Mouse (Mus musculus): ENCODE measurements at regions not wholly inside any gene's neighbourhood (a gene's known extent, or its start where the extent isn't known, plus 50 kb on each side); places are given as distances from the start of the nearest gene placed in this dataset.

- H3K27ac ChIP-seq (ENCODE audit: low read depth), result no peak overlapping the region
- 55% methylated on average over 2 of the region's 2 CpGs for WGBS (ENCODE audit: insufficient replicate concordance)
- no peak for DNase-seq
- ATAC-seq, result no peak
- TF ChIP-seq CTCF (IDR thresholded peaks at IDR 0.05; ENCODE audit: low read depth) (no peak), EP300 (IDR thresholded peaks at IDR 0.05; ENCODE audit: low read depth) (no peak)
- no peaks in the 10 kb centered on the region for H3K36me3 ChIP-seq (replicated peaks; ENCODE audit: insufficient read depth, low read length)
- H3K4me3 ChIP-seq (ENCODE audit: low read depth, low read length), result no peak overlapping the region
- H3K4me2 ChIP-seq (ENCODE audit: low read depth, low read length), result no peak overlapping the region
- H3K27me3 ChIP-seq (ENCODE audit: insufficient read depth, low read length), result no peaks in the 10 kb centered on the region
- no peaks in the 10 kb centered on the region for H3K9me3 ChIP-seq (ENCODE audit: low read length)
- no peak overlapping the region for H3K9ac ChIP-seq (replicated peaks)
- H3K4me1 ChIP-seq (ENCODE audit: insufficient read depth), result no peaks in the 10 kb centered on the region
These were observed 207.3 kb upstream of the Htr1f start for GRCm38 (mm10) chr16:65312947-65313346.

DNA sequence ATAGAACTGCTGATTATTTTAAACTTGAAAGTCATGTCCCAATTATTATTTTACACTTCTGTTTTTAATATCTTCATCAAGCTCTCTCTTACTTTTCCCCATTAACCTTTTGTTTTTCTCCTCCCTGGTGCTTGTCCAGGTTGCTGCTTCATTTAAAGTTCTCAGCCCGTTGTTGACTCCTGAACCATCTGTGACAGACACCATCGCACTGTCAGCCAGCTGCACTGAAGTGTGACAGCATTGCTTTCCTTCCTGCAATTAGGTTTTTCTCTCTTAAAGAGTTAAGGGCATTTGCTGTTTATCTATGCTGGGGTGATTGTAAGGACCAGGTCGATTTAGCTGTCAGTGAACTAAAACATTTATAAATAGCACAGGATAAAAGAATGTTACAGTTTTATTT is 205.3 kb upstream of the Pou1f1 start:
- no peak for TF ChIP-seq EP300 (IDR thresholded peaks at IDR 0.05; ENCODE audit: low read depth)
- TF ChIP-seq CTCF (IDR thresholded peaks at IDR 0.05; ENCODE audit: low read depth), result no peak
- 53% methylated on average over 3 of the region's 3 CpGs for WGBS (ENCODE audit: insufficient replicate concordance)
- ATAC-seq, result no peak

GRCm38 (mm10) chr16:65332412-65332811 is 187.9 kb upstream of the Pou1f1 start:
- ATAC-seq (no peak), DNase-seq (no peak)
- no peaks in the 10 kb centered on the region for H3K4me1 ChIP-seq (ENCODE audit: insufficient read depth)
- no peak overlapping the region for H3K9ac ChIP-seq (replicated peaks)
- TF ChIP-seq EP300 (IDR thresholded peaks at IDR 0.05; ENCODE audit: low read depth) (no peak), CTCF (IDR thresholded peaks at IDR 0.05; ENCODE audit: low read depth) (no peak)
- H3K27ac ChIP-seq (ENCODE audit: low read depth), result no peak overlapping the region
- no peak overlapping the region for H3K4me3 ChIP-seq (ENCODE audit: low read depth, low read length)
- H3K36me3 ChIP-seq (replicated peaks; ENCODE audit: insufficient read depth, low read length), result no peaks in the 10 kb centered on the region
- H3K4me2 ChIP-seq (ENCODE audit: low read depth, low read length), result no peak overlapping the region
- no peaks in the 10 kb centered on the region for H3K27me3 ChIP-seq (ENCODE audit: insufficient read depth, low read length)
- H3K9me3 ChIP-seq (ENCODE audit: low read length), result no peaks in the 10 kb centered on the region
- WGBS (ENCODE audit: insufficient replicate concordance), result 81% methylated on average over 2 of the region's 2 CpGs

More for the DNA sequence above, 205.3 kb upstream of the Pou1f1 start:
- Histone ChIP-seq H3K27me3 (ENCODE audit: insufficient read depth, low read length) (no peaks in the 10 kb centered on the region), H3K36me3 (replicated peaks; ENCODE audit: insufficient read depth, low read length) (no peaks in the 10 kb centered on the region), H3K27ac (ENCODE audit: low read depth) (no peak overlapping the region), H3K9ac (replicated peaks) (no peak overlapping the region), H3K4me3 (ENCODE audit: low read depth, low read length) (no peak overlapping the region), H3K9me3 (ENCODE audit: low read length) (no peaks in the 10 kb centered on the region), H3K4me2 (ENCODE audit: low read depth, low read length) (no peak overlapping the region), H3K4me1 (ENCODE audit: insufficient read depth) (no peaks in the 10 kb centered on the region)
- no peak for DNase-seq

- Histone ChIP-seq H3K4me3 (ENCODE audit: low read depth, low read length) (no peak overlapping the region), H3K4me2 (ENCODE audit: low read depth, low read length) (no peak overlapping the region), H3K9ac (replicated peaks) (no peak overlapping the region), H3K27me3 (ENCODE audit: insufficient read depth, low read length) (no peaks in the 10 kb centered on the region), H3K4me1 (ENCODE audit: insufficient read depth) (no peaks in the 10 kb centered on the region), H3K9me3 (ENCODE audit: low read length) (no peaks in the 10 kb centered on the region), H3K27ac (ENCODE audit: low read depth) (no peak overlapping the region), H3K36me3 (replicated peaks; ENCODE audit: insufficient read depth, low read length) (no peaks in the 10 kb centered on the region)
- no peak for TF ChIP-seq EP300 (IDR thresholded peaks at IDR 0.05; ENCODE audit: low read depth)
- TF ChIP-seq CTCF (IDR thresholded peaks at IDR 0.05; ENCODE audit: low read depth), result no peak
- DNase-seq (no peak), ATAC-seq (no peak)
- 81% methylated on average over 2 of the region's 2 CpGs for WGBS (ENCODE audit: insufficient replicate concordance)
These were observed 181.1 kb upstream of the Pou1f1 start for GRCm38 (mm10) chr16:65339225-65339624.

DNA sequence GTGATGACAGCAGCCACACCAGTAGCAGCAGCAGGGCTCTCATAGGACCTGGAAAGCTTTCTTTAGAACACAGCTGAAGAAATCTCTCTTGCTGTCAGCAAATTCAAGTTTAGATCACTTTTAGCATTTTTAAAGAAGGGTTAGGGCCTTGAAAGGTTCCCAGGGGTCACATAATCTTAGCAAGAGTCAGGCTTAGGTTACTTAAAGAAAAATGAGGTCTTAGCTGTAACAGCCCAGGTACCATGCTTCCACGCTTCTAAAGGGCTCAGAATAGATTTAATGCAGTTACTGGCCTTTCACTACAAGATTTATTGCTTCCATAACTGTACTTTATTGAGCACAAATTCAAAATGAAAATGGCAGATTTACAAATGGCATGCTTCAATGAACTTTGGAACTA is 160.4 kb upstream of the Pou1f1 start:
- no peaks in the 10 kb centered on the region for H3K9me3 ChIP-seq (ENCODE audit: low read length)
- TF ChIP-seq CTCF (IDR thresholded peaks at IDR 0.05; ENCODE audit: low read depth) (no peak), EP300 (IDR thresholded peaks at IDR 0.05; ENCODE audit: low read depth) (no peak)
- H3K27ac ChIP-seq (ENCODE audit: low read depth), result no peak overlapping the region
- H3K27me3 ChIP-seq (ENCODE audit: insufficient read depth, low read length), result no peaks in the 10 kb centered on the region
- no peaks in the 10 kb centered on the region for H3K4me1 ChIP-seq (ENCODE audit: insufficient read depth)
- no peak overlapping the region for H3K4me2 ChIP-seq (ENCODE audit: low read depth, low read length)
- no peak overlapping the region for H3K4me3 ChIP-seq (ENCODE audit: low read depth, low read length)
- 79% methylated on average over 1 of the region's 1 CpGs for WGBS (ENCODE audit: insufficient replicate concordance)
- no peaks in the 10 kb centered on the region for H3K36me3 ChIP-seq (replicated peaks; ENCODE audit: insufficient read depth, low read length)
- no peak overlapping the region for H3K9ac ChIP-seq (replicated peaks)
- DNase-seq (no peak), ATAC-seq (no peak)

DNA sequence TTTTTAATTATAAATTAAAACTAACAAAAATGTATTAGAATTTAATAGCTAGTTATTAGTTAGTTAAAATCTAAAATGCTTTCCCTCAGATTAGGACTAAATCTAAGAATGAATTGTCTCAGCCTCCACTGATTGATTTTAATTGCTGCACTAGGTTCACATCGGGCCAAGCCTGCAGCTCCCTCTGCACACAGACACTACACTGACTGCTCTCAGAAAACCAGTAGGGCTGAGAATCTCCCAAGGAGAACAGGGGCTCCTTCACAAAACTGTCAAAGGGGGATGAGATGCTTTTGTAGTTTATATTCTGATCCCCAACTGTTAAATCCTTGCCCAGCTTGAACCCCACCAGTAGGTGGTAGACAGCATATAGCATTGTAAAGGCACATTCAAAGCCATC is 151.0 kb upstream of the Pou1f1 start:
- Histone ChIP-seq H3K4me2 (ENCODE audit: low read depth, low read length) (no peak overlapping the region), H3K27me3 (ENCODE audit: insufficient read depth, low read length) (no peaks in the 10 kb centered on the region), H3K4me1 (ENCODE audit: insufficient read depth) (no peaks in the 10 kb centered on the region), H3K9me3 (ENCODE audit: low read length) (no peaks in the 10 kb centered on the region), H3K4me3 (ENCODE audit: low read depth, low read length) (no peak overlapping the region), H3K27ac (ENCODE audit: low read depth) (no peak overlapping the region), H3K9ac (replicated peaks) (no peak overlapping the region), H3K36me3 (replicated peaks; ENCODE audit: insufficient read depth, low read length) (no peaks in the 10 kb centered on the region)
- ATAC-seq (no peak), DNase-seq (no peak)
- TF ChIP-seq CTCF (IDR thresholded peaks at IDR 0.05; ENCODE audit: low read depth) (no peak), EP300 (IDR thresholded peaks at IDR 0.05; ENCODE audit: low read depth) (no peak)
- WGBS (ENCODE audit: insufficient replicate concordance), result 61% methylated on average over 1 of the region's 1 CpGs

- Histone ChIP-seq H3K27ac (ENCODE audit: low read depth) (no peak overlapping the region), H3K9me3 (ENCODE audit: low read length) (no peaks in the 10 kb centered on the region), H3K4me1 (ENCODE audit: insufficient read depth) (no peaks in the 10 kb centered on the region), H3K9ac (replicated peaks) (no peak overlapping the region), H3K27me3 (ENCODE audit: insufficient read depth, low read length) (no peaks in the 10 kb centered on the region), H3K36me3 (replicated peaks; ENCODE audit: insufficient read depth, low read length) (no peaks in the 10 kb centered on the region), H3K4me2 (ENCODE audit: low read depth, low read length) (no peak overlapping the region), H3K4me3 (ENCODE audit: low read depth, low read length) (no peak overlapping the region)
- ATAC-seq (no peak), DNase-seq (no peak)
- WGBS (ENCODE audit: insufficient replicate concordance), result 57% methylated on average over 2 of the region's 2 CpGs
- peak; percentile 63 for TF ChIP-seq CTCF (IDR thresholded peaks at IDR 0.05; ENCODE audit: low read depth)
- no peak for TF ChIP-seq EP300 (IDR thresholded peaks at IDR 0.05; ENCODE audit: low read depth)
These were observed 149.4 kb upstream of the Pou1f1 start for GRCm38 (mm10) chr16:65370939-65371338.

Measured in liver, postnatal 0 days (tissue).